Mouse (Mus musculus) small intestine, adult 2 months (tissue): ENCODE data around the gene Capn2.

Source experiments
- CTCF ChIP-seq: fragments of 200-500 bp; IDR thresholded peaks from 2 replicates; pipeline ENCODE4 v1.5.1; 2012; ENCODE audit warnings: low read depth, mild to moderate bottlenecking, control low read depth, inconsistent platforms, low read length, moderate library complexity, mixed read lengths; ENCODE audit not compliant: insufficient replicate concordance, insufficient read length; ENCODE audit errors: extremely low read depth
- POLR2A ChIP-seq: fragments of 200-500 bp; IDR thresholded peaks from 2 replicates; pipeline ENCODE4 v1.6.1; 2012; ENCODE audit warnings: low read depth, mild to moderate bottlenecking, control low read depth, inconsistent platforms, low read length, moderate library complexity

DNA sequence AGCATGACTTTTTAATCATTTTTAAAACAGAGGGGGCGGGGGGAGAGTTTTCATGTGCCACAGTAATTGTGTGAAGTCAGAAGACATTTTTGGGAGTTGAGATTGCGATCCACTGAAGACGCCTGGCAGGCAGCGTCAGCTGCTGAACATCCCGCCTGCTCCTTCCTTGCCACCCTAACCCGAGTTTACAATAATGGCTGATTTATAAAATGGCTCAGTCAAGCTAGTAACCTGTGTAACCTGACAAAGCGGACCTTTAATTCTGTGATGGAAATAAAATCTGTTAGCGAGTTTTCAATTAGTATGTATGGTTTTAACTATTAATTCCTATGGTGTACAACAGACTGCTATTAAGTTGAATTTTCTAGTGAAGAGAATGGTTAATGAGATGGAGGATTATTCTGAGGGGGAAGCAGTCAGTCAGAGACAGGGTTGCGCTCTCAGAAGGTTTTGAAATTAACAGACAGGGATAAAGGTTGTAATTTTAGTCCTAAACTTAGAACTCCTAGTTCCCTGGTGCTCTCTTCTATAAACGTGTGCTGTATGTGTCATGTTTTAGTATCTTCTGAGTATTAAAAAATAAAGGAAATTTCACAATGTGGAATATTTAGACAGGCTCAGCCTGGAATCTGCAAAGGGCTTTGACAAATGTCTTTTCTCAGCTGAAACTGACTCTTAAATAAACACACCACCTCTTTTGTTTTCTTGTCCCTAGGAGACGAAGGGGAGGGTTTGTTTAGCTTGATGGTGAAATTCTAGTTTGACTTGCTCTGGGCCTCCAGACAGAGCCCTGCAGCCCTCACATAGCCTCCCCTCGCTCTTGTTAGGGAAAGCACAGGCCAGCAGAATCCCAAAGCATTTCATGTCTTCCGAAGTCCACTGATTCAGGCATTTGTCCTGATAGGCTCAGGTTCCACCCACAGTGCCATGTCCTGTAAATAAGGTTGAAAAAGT lies 56.8 kb downstream of the Capn2 start:
- TF ChIP-seq POLR2A (no peak), CTCF (no peak)
